Comparison of ENCODE assay signal across 14 mouse cellular contexts in the genomic region with DNA sequence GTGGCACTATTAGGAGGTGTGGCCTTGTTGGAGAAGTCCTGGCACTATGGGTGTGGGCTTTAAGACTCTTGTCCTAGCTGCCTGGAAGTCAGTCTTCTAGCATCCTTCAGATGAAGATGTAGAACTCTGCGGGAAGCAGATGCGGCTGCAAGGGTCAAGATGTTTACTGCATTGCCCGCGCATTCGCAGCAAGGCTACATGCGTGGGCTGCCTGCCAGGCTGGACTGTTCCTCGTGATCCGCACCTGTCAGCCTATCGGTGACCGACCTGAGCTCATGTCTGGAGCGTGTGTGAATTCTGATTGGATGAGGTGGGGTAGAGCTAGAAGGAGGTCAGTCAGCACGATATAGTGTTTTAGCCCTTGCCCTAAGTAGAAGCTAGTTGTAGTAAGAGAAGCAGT.
"Had no signal": no experiment of that assay in that cellular context is flagged by ENCODE, and none has a peak within 500 bp of the region (broad histone marks: within the 10 kb centered on the region; RNA-seq: fewer than 3 reads in every experiment).

No protein-coding gene starts in this region.

- ATAC-seq: liver, postnatal 0 days had no signal

- DNase-seq: kidney, postnatal 10 days; kidney, postnatal 4 days; liver; liver, embryonic 13.5 days; liver, postnatal 0 days; lung, postnatal 14 days; right cerebral cortex, postnatal 14 days; thymus, postnatal 36 days had no signal

- H3K4me2 ChIP-seq: limb, embryonic 12.5 days; liver, embryonic 13.5 days; lung, embryonic 15.5 days; midbrain, embryonic 12.5 days had no signal

- H3K4me3 ChIP-seq: layer of hippocampus, adult 2 months; limb, embryonic 12.5 days; liver, embryonic 13.5 days; lung, embryonic 15.5 days; megakaryocyte, embryonic 14.5 days; midbrain, embryonic 12.5 days had no signal

- H3K9ac ChIP-seq: limb, embryonic 12.5 days; liver, embryonic 13.5 days; liver, postnatal 0 days; lung, embryonic 15.5 days; midbrain, embryonic 12.5 days had no signal

- H3K27me3 ChIP-seq: limb, embryonic 12.5 days; liver, embryonic 13.5 days; lung, embryonic 15.5 days; megakaryocyte, embryonic 14.5 days; midbrain, embryonic 12.5 days had no signal

- H3K9me3 ChIP-seq: limb, embryonic 12.5 days; liver, embryonic 13.5 days; lung, embryonic 15.5 days; megakaryocyte, embryonic 14.5 days; midbrain, embryonic 12.5 days had no signal

- H3K27ac ChIP-seq: limb, embryonic 12.5 days; liver, embryonic 13.5 days; lung, embryonic 15.5 days; macrophage had no signal
